Mouse (Mus musculus): ENCODE data around the gene Pramel7. TPM values are rescaled to one million over a fixed set of nuclear protein-coding genes. Genes with fewer than 3 reads are reported as not detected.
A peak's percentile ranks its signal among the peaks of the same experiment; 100 is the strongest.
"Not testable (repeated sequence)": the region's sequence is repeated elsewhere in the genome, so short reads cannot be mapped to it uniquely, and the experiment has no call there.

Pramel7 gene
- polyA plus RNA-seq (2014; fragmentation: Nextera tagmentation; extraction: Ambion mirVana), result not detected in 2 replicates

DNA sequence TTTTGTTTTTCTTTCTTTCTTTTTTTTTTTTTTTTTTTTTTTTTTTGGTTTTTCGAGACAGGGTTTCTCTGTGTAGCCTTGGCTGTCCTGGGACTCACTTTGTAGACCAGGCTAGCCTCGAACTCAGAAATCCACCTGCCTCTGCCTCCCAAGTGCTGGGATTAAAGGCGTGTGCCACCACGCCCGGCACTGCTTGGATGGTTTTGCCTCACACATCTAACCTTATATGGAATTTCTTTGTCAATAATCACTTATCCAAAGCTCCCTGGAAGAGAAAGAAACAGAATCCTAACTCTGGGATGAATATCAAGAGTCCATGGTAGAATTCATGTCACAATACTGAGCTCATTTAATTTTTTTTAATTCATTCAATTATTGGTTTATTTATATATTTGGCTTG, at the start of gene Pramel7:
TSS of gene Pramel7 (minus strand) at position 101 of the 400 bp plus-strand sequence.
- H3K4me3 ChIP-seq (ENCODE audit: low read depth, low read length); ATAC-seq; DNase-seq (ENCODE audit: low spot score); H3K4me1 ChIP-seq (ENCODE audit: control insufficient read depth, insufficient read depth, low read length); H3K9me3 ChIP-seq (replicated peaks; ENCODE audit: control insufficient read depth, low read length); H3K27ac ChIP-seq (ENCODE audit: low read depth, low read length); H3K27me3 ChIP-seq (replicated peaks; ENCODE audit: control insufficient read depth, insufficient read depth, low read length); H3K4me2 ChIP-seq (ENCODE audit: low read length); H3K36me3 ChIP-seq (ENCODE audit: control insufficient read depth, insufficient read depth, low read length); H3K9ac ChIP-seq (ENCODE audit: low read length): not testable (repeated sequence)
- WGBS, result 85% methylated on average over 4 of the region's 5 CpGs

DNA sequence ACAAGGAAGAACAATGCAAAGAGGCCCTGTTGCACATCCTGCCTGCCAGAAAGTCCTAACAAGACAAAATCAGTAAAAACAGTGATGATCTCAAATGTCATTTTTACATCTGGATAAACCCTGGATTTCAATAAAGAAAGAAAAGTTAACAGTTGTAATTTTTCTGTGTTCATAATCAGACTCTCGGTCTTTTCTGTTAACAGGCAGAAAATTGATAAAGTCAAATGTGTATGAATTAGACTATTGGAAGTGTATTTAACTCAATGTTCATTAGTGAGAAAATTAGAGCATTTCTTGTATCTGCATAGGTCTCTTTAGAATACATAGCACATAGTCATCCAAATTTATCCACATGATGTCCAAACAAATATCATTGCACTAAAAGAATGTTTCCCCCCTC, 48.5 kb upstream of the Pramel7 start, which contains the start of gene Olfr1128:
TSS of gene Olfr1128 (minus strand) at position 101 of the 400 bp plus-strand sequence.
- Histone ChIP-seq H3K4me2 (ENCODE audit: low read length) (no peak within 1 kb of the TSS), H3K4me3 (ENCODE audit: low read depth, low read length) (no peak within 1 kb of the TSS), H3K4me1 (ENCODE audit: control insufficient read depth, insufficient read depth, low read length) (no peaks in the 10 kb centered on the region), H3K27me3 (replicated peaks; ENCODE audit: control insufficient read depth, insufficient read depth, low read length) (no peaks in the 10 kb centered on the region), H3K9ac (ENCODE audit: low read length) (no peak within 1 kb of the TSS), H3K36me3 (ENCODE audit: control insufficient read depth, insufficient read depth, low read length) (no peaks in the 10 kb centered on the region), H3K27ac (ENCODE audit: low read depth, low read length) (no peak within 1 kb of the TSS), H3K9me3 (replicated peaks; ENCODE audit: control insufficient read depth, low read length) (no peaks in the 10 kb centered on the region)
- ATAC-seq (no peak), DNase-seq (ENCODE audit: low spot score) (no peak)
- 94% methylated on average over 1 of the region's 1 CpGs for WGBS

DNA sequence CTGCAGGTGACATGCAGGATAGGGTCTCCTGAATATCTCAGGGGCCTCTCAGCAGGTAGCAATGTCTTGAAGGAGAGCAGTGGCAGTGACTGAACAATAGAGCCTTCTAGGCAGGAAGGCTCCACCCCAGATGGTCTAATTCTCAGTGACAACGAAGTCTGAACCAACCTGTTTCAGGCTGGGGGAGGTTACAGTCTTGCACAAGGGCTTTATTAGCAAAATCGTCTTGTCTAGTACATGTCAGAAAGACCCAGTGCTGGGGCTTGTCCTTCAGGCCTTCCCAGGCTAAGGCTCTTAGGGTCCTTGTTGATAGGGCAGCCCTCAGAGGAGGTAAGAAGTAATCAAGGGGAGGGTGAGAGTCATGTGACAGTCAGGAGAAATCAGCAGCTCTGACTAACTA, 37.9 kb upstream of the Pramel7 start:
- H3K27me3 ChIP-seq (replicated peaks; ENCODE audit: control insufficient read depth, insufficient read depth, low read length), result no peaks in the 10 kb centered on the region
- H3K27ac ChIP-seq (ENCODE audit: low read depth, low read length), result no peak overlapping the region
- no peaks in the 10 kb centered on the region for H3K4me1 ChIP-seq (ENCODE audit: control insufficient read depth, insufficient read depth, low read length)
- no peak for DNase-seq (ENCODE audit: low spot score)
- H3K4me2 ChIP-seq (ENCODE audit: low read length), result no peak overlapping the region
- ATAC-seq, result no peak
- no peak overlapping the region for H3K4me3 ChIP-seq (ENCODE audit: low read depth, low read length)
- 55% methylated on average over 2 of the region's 2 CpGs for WGBS
- no peaks in the 10 kb centered on the region for H3K36me3 ChIP-seq (ENCODE audit: control insufficient read depth, insufficient read depth, low read length)
- H3K9ac ChIP-seq (ENCODE audit: low read length), result no peak overlapping the region
- H3K9me3 ChIP-seq (replicated peaks; ENCODE audit: control insufficient read depth, low read length), result no peaks in the 10 kb centered on the region

DNA sequence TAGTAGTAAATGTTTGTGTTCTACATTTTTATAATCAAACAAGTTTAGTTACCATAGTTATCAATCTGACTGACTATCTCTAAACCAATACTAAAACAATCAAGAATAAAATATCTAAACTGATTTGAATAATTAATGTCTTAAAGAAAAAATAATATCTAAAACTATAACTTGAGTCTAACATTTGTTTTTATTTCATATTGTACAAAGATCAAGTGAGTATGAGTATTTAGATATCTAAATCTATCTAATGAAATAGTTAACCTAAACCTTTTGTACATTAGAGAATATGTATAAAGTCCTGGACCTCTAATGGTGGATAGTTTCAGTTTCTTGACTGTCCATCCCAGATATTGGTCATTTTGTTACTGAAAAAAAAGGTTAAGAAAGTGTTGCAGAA, 34.6 kb upstream of the Pramel7 start, which contains the start of gene Olfr153:
TSS of gene Olfr153 (plus strand) at position 301 of the 400 bp plus-strand sequence.
- H3K9me3 ChIP-seq (replicated peaks; ENCODE audit: control insufficient read depth, low read length), result no peaks in the 10 kb centered on the region
- no peak for DNase-seq (ENCODE audit: low spot score)
- H3K4me1 ChIP-seq (ENCODE audit: control insufficient read depth, insufficient read depth, low read length), result no peaks in the 10 kb centered on the region
- no peak within 1 kb of the TSS for H3K27ac ChIP-seq (ENCODE audit: low read depth, low read length)
- no peak within 1 kb of the TSS for H3K4me2 ChIP-seq (ENCODE audit: low read length)
- H3K27me3 ChIP-seq (replicated peaks; ENCODE audit: control insufficient read depth, insufficient read depth, low read length), result no peaks in the 10 kb centered on the region
- H3K4me3 ChIP-seq (ENCODE audit: low read depth, low read length), result no peak within 1 kb of the TSS
- no peak within 1 kb of the TSS for H3K9ac ChIP-seq (ENCODE audit: low read length)
- no peak for ATAC-seq
- no peaks in the 10 kb centered on the region for H3K36me3 ChIP-seq (ENCODE audit: control insufficient read depth, insufficient read depth, low read length)

DNA sequence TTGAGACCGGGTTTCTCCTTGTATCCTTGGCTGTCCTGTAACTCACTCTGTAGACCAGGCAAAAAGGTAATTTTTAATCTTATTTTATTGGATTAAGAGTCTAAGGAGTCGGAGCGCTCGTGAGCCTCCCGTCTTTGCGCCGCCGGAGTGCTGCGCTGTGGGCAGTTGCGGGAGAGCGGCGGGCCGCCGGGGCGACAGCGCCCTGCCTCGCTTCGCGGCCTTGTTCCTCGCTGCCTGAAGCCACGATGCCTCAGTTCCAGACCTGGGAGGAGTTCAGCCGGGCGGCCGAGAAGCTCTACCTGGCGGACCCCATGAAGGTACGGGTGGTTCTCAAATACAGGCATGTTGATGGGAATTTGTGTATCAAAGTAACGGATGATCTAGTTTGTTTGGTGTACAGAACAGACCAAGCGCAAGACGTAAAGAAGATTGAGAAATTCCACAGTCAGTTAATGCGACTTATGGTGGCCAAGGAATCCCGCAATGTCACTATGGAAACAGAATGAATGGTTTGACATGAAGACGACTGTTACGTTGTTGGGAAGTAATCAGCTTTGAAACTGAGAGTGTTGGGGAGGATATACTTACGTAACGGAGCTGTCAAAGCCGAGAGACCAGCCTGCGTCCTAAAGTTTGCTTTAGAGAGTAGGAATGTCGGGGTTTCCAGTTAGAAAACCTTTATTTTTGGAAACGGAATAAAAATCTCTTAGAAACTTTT, 29.2 kb upstream of the Pramel7 start:
- peak overlapping the region; percentile 15; the same call in 1 of the 2 replicates for H3K4me3 ChIP-seq (ENCODE audit: low read depth, low read length)
- H3K4me1 ChIP-seq (ENCODE audit: control insufficient read depth, insufficient read depth, low read length); H3K27ac ChIP-seq (ENCODE audit: low read depth, low read length); H3K9me3 ChIP-seq (replicated peaks; ENCODE audit: control insufficient read depth, low read length); H3K36me3 ChIP-seq (ENCODE audit: control insufficient read depth, insufficient read depth, low read length); H3K9ac ChIP-seq (ENCODE audit: low read length); H3K27me3 ChIP-seq (replicated peaks; ENCODE audit: control insufficient read depth, insufficient read depth, low read length): not testable (repeated sequence)
- 35% methylated on average over 38 of the region's 39 CpGs for WGBS
- DNase-seq (ENCODE audit: low spot score) (peak; percentile 0), ATAC-seq (peak; percentile 42)
- peak overlapping the region; percentile 40 for H3K4me2 ChIP-seq (ENCODE audit: low read length)

DNA sequence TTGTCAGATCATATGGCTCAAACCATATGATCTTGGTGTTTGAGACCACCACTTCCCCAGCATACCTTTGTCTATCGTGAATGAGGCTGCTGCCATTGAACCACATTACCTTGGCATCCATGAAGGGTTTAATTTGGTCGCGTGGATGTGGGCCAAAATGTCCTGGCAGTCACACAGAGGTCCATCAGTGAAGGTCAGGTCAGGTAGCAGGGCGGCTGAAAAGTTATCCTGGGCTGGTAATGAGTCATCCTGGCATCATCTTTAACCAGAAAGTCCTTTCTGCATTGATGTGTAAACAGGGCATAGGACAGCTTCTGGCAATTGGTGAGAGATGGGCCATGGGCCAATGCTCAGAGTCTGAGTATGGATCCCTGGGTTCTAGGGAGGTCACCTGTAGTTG, 23.8 kb upstream of the Pramel7 start:
- H3K9ac ChIP-seq (ENCODE audit: low read length), result no peak overlapping the region
- no peak overlapping the region for H3K4me2 ChIP-seq (ENCODE audit: low read length)
- no peaks in the 10 kb centered on the region for H3K27me3 ChIP-seq (replicated peaks; ENCODE audit: control insufficient read depth, insufficient read depth, low read length)
- H3K27ac ChIP-seq (ENCODE audit: low read depth, low read length), result no peak overlapping the region
- no peaks in the 10 kb centered on the region for H3K36me3 ChIP-seq (ENCODE audit: control insufficient read depth, insufficient read depth, low read length)
- DNase-seq (ENCODE audit: low spot score) (no peak), ATAC-seq (no peak)
- H3K9me3 ChIP-seq (replicated peaks; ENCODE audit: control insufficient read depth, low read length), result no peaks in the 10 kb centered on the region
- no peaks in the 10 kb centered on the region for H3K4me1 ChIP-seq (ENCODE audit: control insufficient read depth, insufficient read depth, low read length)
- WGBS, result 90% methylated on average over 4 of the region's 4 CpGs
- no peak overlapping the region for H3K4me3 ChIP-seq (ENCODE audit: low read depth, low read length)

DNA sequence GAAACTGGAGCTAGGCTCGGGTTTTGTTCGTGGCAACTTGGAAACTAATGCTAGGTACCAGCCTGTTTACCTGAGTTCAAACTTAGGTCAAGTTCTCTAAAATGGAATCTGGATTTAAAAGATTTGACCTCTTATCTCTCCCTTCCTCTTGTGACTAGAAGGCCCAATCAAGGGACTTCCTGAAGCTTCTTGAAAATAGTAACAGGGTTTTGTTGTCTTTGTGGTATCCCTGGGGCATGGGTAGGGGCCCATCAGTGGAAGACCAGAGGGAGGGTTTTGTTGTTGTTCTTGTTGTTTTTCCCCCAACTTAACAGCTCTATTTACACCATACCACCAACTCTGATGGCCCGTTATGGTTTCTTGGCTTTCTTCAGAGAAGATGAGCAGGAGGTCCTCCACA, 19.7 kb upstream of the Pramel7 start:
- WGBS, result 81% methylated on average over 3 of the region's 3 CpGs
- ATAC-seq, result no peak

DNA sequence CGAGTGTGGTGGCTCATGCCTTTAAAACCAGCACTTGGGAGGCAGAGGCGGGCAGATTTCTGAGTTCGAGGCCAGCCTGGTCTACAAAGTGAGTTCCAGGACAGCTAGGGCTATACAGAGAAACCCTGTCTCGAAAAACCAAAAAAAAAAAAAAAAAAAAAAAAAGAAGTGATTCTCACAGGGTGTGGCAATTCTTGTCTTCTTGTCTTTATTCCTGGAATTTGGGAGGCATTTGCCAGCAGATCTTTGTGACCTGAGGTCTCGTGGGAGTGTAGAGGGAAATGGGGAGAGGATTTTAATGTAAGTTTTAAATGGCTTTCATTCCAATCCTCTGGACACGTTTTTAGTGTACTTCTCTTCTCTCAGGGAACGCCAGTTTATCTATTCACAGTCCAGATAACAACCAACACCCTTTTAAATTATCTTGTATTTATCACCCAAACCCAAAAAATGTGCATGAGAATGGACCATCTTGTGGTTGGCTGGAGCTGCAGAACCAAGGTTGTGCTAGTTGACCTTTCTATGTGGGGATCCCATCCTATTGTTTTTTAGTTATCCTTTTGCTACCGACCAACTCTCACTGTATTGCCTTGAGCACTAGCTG, 18.7 kb upstream of the Pramel7 start:
- WGBS, result 87% methylated on average over 7 of the region's 8 CpGs
- H3K27ac ChIP-seq (ENCODE audit: low read depth, low read length), result no peak overlapping the region
- H3K4me2 ChIP-seq (ENCODE audit: low read length), result no peak overlapping the region
- H3K4me1 ChIP-seq (ENCODE audit: control insufficient read depth, insufficient read depth, low read length), result no peaks in the 10 kb centered on the region
- ATAC-seq (no peak), DNase-seq (ENCODE audit: low spot score) (no peak)
- no peaks in the 10 kb centered on the region for H3K27me3 ChIP-seq (replicated peaks; ENCODE audit: control insufficient read depth, insufficient read depth, low read length)
- no peaks in the 10 kb centered on the region for H3K36me3 ChIP-seq (ENCODE audit: control insufficient read depth, insufficient read depth, low read length)
- H3K9me3 ChIP-seq (replicated peaks; ENCODE audit: control insufficient read depth, low read length), result no peaks in the 10 kb centered on the region
- no peak overlapping the region for H3K4me3 ChIP-seq (ENCODE audit: low read depth, low read length)
- H3K9ac ChIP-seq (ENCODE audit: low read length), result no peak overlapping the region

More for the DNA sequence above, 19.7 kb upstream of the Pramel7 start:
- Histone ChIP-seq H3K27me3 (replicated peaks; ENCODE audit: control insufficient read depth, insufficient read depth, low read length) (no peaks in the 10 kb centered on the region), H3K4me2 (ENCODE audit: low read length) (no peak overlapping the region), H3K9me3 (replicated peaks; ENCODE audit: control insufficient read depth, low read length) (no peaks in the 10 kb centered on the region), H3K4me3 (ENCODE audit: low read depth, low read length) (no peak overlapping the region), H3K36me3 (ENCODE audit: control insufficient read depth, insufficient read depth, low read length) (no peaks in the 10 kb centered on the region), H3K27ac (ENCODE audit: low read depth, low read length) (no peak overlapping the region), H3K4me1 (ENCODE audit: control insufficient read depth, insufficient read depth, low read length) (no peaks in the 10 kb centered on the region), H3K9ac (ENCODE audit: low read length) (no peak overlapping the region)
- no peak for DNase-seq (ENCODE audit: low spot score)

DNA sequence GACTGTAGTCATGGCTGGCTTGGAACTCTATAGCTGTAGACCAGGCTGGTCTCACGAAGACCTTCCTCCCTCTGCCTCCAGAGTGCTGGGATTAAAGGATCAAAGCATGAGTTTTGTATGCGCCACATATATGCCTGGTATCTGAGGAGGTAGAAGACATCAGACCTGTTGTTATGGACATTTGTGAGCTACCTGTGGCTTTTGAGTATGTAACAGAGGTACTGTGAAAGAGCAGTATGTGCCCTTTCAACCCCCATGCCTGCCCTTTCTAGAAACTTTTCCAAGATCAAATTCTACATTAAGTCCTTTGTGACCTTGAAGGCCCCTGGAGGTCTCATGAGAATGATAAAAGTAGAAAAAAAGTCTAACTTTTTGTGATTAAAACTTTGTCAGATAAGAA, 18.2 kb upstream of the Pramel7 start:
- ATAC-seq (no peak), DNase-seq (ENCODE audit: low spot score) (no peak)
- H3K4me1 ChIP-seq (ENCODE audit: control insufficient read depth, insufficient read depth, low read length), result no peaks in the 10 kb centered on the region
- H3K4me2 ChIP-seq (ENCODE audit: low read length), result no peak overlapping the region
- WGBS, result 90% methylated on average over 2 of the region's 2 CpGs
- H3K27ac ChIP-seq (ENCODE audit: low read depth, low read length), result no peak overlapping the region
- no peak overlapping the region for H3K9ac ChIP-seq (ENCODE audit: low read length)
- no peaks in the 10 kb centered on the region for H3K27me3 ChIP-seq (replicated peaks; ENCODE audit: control insufficient read depth, insufficient read depth, low read length)
- H3K9me3 ChIP-seq (replicated peaks; ENCODE audit: control insufficient read depth, low read length), result no peaks in the 10 kb centered on the region
- H3K4me3 ChIP-seq (ENCODE audit: low read depth, low read length), result no peak overlapping the region
- H3K36me3 ChIP-seq (ENCODE audit: control insufficient read depth, insufficient read depth, low read length), result no peaks in the 10 kb centered on the region

All from forebrain, embryonic 14.5 days (tissue).